Mouse (Mus musculus) heart, postnatal 36 days (tissue): Measurements from ENCODE around the gene Npat. TPM values are rescaled to one million over a fixed set of nuclear protein-coding genes. Genes with fewer than 3 reads are reported as not detected.

Experiments
- DNase-seq, 2 experiments: peaks; one replicate each; pipeline ENCODE4 v3.0.0; 2021 to 2022
- intact Hi-C: fragments of 180-260 bp; cut with DNase I; formaldehyde crosslinking; loops from one replicate; pipeline ENCODE4 v1.15.1; 2025
- total RNA-seq, 2 experiments: library from RNA; stranded (reverse); gene quantifications; 2 replicates each; pipeline ENCODE4 v1.2.3; 2021

Gene Npat
- total RNA-seq, 2 experiments from 2014 or later = 7.0 to 8.1 TPM

DNA sequence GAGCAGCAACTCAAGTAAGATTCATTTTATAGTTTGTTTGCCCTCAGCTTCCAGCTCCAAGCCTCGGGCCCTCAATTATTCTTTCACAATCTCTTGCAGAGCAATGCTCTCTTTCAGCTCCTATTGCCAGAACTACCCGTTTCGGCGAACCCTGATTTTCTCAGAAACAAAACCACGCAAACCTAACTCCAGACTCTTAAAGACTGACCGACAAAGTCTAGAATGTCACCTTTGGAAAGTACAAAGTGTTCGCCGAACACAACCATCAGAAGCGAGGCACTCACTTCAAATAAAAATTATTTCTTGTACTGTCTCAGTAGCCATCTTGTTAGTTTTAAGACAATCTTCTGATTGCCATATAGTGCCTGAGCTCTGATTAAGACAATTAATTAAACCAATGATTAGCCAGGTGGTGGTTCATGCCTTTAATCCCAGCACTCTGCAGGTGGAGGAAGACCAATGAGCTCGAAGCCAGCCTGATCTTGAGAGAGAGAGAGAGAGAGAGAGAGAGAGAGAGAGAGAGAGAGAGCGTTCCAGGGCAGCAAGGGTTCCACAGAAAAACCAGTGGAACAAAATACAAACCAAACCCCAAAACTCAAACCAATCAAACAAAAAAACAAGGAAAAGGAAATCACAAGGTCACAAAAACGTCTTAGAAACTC, 72.6 kb downstream of the Npat start:
- intact Hi-C loops = no loop called here

DNA sequence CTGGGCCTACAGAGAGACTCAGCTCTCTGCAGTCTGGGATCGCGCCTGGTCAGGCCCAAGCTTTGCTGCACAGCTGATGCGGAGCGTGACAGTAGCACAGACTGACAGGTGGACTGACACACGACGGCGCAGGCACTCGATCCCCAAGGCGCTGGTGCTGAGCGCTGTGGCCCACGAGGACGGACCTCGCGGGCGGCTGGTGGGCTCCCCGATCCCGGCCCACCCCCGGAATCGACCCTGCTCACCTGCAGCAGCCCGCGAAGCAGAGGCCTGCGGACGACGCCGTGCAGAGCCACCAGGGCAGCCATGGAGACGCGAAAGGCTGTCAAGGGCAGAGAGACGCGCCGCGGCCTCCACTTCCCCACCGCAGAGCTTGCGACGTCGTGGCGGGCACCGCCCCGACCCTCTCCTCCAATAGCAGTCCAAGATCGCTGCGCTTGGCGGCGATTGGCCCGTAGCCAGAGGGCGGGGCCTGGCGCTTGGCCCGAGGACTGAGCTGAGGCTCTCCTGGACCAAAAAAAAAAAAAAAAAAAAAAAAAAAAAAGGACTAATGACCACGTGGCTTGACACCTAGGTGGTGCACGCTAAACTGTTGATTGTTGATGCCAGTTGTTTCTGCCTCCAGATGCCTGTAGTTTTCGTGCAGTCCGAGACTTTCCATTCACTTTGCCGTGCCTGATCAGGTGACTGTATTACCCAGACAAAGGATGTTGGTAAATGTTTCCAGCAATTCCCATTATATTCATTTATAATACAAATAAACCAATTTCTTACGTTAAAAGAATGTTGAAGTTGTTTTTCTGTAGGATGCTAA, 73.3 kb downstream of the Npat start, which contains the start of gene Acat1:
TSS of gene Acat1 (minus strand) at position 415 of the 814 bp plus-strand sequence.
- peak; percentile 97 to 99 for DNase-seq
- intact Hi-C loops = loop anchor here (5.0 kb wide), 1 partner anchor 73 kb away; the partner anchor contains the start of genes Atm and Npat

More for the DNA sequence above, 72.6 kb downstream of the Npat start:
- DNase-seq = no peak

DNA sequence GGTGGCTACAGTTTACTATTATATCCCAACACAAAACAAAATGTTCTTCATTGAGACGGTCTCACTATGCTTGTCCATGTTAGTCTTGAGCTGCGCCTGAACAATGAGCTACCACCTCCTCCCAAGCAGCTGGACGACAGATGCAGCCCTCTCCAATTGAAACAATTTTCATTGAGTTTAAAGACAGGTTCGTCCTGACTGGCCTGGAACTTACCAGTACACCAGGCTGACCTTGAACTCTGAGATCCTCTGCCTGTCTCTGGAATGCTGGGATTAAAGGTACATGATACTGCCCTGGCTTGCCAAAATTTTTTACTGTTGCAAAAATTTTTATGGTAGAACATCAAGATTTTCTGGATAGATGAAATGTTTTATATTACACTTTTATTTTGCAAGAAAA, 77.4 kb downstream of the Npat start:
- intact Hi-C loops = loop anchor here (5.0 kb wide), 1 partner anchor 77 kb away; the partner anchor contains the start of genes Atm and Npat
- no peak for DNase-seq

DNA sequence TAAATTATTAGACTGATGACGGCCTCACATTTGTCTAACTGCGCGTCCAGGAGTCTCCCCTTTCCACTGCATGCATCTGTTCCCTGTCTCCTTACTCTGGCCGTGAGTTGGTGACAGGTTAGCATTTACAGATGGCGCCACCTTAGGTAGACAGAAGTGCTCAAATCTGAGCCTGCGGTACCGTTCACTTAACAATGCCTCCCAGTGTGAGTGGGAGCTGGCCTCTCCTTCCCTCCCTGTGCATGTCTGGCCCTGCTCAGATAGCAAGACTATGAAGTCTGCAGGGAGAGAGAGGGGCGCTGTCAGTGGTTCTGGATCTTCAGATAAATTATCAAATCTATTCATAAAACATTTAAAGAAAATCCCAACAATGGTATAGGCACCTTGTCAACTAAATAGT, 78.4 kb downstream of the Npat start:
- DNase-seq = no peak
- intact Hi-C loops = no loop called here

Other genes starting within 250 kb of the Npat start
- gene Exph5, start 235.4 kb upstream of the Npat start, total RNA-seq = under 1 TPM; 0.30 to 0.44 TPM
- 1 to 10 TPM; 8.1 to 9.3 TPM for gene Kdelc2, start 153.0 kb upstream of the Npat start, total RNA-seq
- under 1 TPM in 1 of 2 experiments, not detected in 1; 0.35 TPM for gene 4930550C14Rik, start 134.7 kb upstream of the Npat start, total RNA-seq
- gene Atm, start 307 bp upstream of the Npat start, total RNA-seq = 10 to 100 TPM in 1 of 2 experiments, 1 to 10 TPM in 1; 8.7 to 10.4 TPM
- 100 to 1,000 TPM; 314 to 319 TPM for gene Acat1, start 73.3 kb downstream of the Npat start, total RNA-seq
- 10 to 100 TPM; 50.6 to 50.8 TPM for gene Cul5, start 133.0 kb downstream of the Npat start, total RNA-seq
- gene Rab39, start 169.2 kb downstream of the Npat start, total RNA-seq = under 1 TPM in 1 of 2 experiments, not detected in 1; 0.17 TPM
- not detected for gene Slc35f2, start 234.5 kb downstream of the Npat start, total RNA-seq